Mouse (Mus musculus): Measurements from ENCODE around the gene Adcy5. TPM values are rescaled to one million over a fixed set of nuclear protein-coding genes. Genes with fewer than 3 reads are reported as not detected.

The Adcy5 gene
- total and polyA plus RNA-seq, 2 experiments from 2014 or later, result 7.0 to 57.8 TPM

DNA sequence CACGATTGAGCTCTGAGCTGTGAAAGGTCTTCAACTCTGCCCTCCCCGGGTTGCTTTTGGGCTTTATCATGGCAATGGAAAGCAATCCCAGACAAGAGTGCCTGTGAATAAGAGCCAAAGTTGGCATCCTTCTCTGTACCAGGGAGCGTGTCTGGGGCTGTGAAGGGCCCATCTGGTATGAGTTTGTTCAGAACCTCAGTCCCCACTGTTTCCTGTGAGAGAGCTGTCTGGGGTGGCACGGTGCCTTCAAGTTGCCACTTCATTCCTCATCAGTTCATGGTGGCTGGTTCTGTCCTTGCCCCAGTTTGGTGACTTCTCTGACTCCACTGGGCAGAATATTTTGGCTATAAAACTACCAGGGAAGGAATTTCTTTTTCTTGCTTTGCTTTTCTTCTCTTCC is 33.4 kb downstream of the Adcy5 start:
- ATAC-seq (peak; percentile 55; the same call in 1 of the 2 replicates), DNase-seq (no peak)
- Histone ChIP-seq H3K9me3 (ENCODE audit: low read length) (no peaks in the 10 kb centered on the region), H3K27me3 (ENCODE audit: insufficient read depth, low read length) (no peaks in the 10 kb centered on the region), H3K4me3 (ENCODE audit: low read depth, low read length) (no peak overlapping the region), H3K36me3 (ENCODE audit: insufficient read depth) (no peaks in the 10 kb centered on the region; the same call in 1 of the 2 replicates), H3K4me1 (ENCODE audit: insufficient read depth) (0 out of 2 replicates have a peak, but pooled peaks cover 3% of the 10 kb centered on the region), H3K4me2 (ENCODE audit: low read depth) (no peak overlapping the region), H3K27ac (ENCODE audit: low read depth, low read length) (no peak overlapping the region), H3K9ac (no peak overlapping the region)
- TF ChIP-seq CTCF (IDR thresholded peaks at IDR 0.05; ENCODE audit: low read depth), result no peak
- WGBS, result 57% methylated on average over 4 of the region's 4 CpGs

DNA sequence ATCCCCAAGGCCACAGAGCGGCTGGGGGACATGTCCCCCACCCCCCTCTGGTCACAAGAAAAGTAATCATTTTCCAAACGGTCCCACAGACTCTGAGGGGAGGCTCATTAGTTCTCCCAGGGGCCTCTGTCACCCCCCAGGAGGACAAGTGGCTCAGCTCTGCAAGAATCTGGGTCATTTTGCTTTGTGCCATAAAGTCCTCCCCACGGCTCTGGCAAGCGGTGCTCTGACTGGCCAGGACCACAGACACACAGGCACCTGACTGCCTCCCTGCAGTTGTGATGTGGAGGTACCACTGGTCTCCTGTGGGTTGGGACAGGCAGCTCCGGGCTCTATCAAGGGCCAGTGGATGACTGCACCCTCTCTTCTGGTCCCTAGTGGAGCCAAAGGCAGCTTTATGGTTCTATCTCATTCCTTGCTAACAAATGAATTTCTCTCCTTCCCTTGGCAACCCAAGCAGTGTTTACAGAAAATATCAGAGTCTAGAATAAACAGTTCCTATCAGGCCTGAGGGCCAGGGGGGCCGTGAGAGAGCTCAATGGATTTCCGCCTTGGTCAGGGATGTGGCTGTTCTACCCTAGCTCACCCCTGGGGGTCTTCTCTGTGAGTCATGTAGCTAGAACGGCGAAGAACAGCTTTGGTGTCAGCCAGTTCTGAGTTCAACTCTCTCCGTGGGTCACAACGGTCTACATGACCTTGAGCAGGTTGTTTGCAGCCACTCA is 34.9 kb downstream of the Adcy5 start:
- Histone ChIP-seq H3K9ac (no peak overlapping the region), H3K4me2 (ENCODE audit: low read depth) (no peak overlapping the region), H3K27me3 (ENCODE audit: insufficient read depth, low read length) (no peaks in the 10 kb centered on the region), H3K4me1 (ENCODE audit: insufficient read depth) (0 out of 2 replicates have a peak, but pooled peaks cover 3% of the 10 kb centered on the region), H3K4me3 (ENCODE audit: low read depth, low read length) (no peak overlapping the region), H3K27ac (ENCODE audit: low read depth, low read length) (no peak overlapping the region), H3K9me3 (ENCODE audit: low read length) (no peaks in the 10 kb centered on the region), H3K36me3 (ENCODE audit: insufficient read depth) (no peaks in the 10 kb centered on the region; the same call in 1 of the 2 replicates)
- TF ChIP-seq CTCF (IDR thresholded peaks at IDR 0.05; ENCODE audit: low read depth), result no peak
- DNase-seq, result no peak
- peak; percentile 26; the same call in 1 of the 2 replicates for ATAC-seq
- 81% methylated on average over 11 of the region's 11 CpGs for WGBS

DNA sequence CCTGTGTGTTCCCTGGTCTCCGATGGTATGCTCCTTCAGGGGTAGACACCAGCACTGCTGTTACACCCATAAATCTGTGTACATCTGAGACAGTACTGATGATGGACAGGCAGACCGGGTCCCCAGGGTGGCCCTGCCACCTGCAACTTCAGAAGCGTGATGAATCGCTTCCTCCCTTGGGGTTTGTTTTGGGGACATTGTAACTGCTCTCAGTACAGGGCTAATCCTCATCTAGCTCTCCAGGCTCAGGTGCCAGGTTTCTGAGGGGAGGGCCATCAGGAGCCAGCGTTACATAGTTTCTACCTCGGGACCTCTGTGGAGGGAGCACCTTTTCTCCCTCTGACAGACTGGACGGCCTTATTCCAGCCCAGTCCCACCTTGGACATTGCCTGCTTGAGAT is 36.1 kb downstream of the Adcy5 start:
- Histone ChIP-seq H3K9me3 (ENCODE audit: low read length) (no peaks in the 10 kb centered on the region), H3K27ac (ENCODE audit: low read depth, low read length) (no peak overlapping the region), H3K4me1 (ENCODE audit: insufficient read depth) (0 out of 2 replicates have a peak, but pooled peaks cover 3% of the 10 kb centered on the region), H3K9ac (no peak overlapping the region), H3K36me3 (ENCODE audit: insufficient read depth) (no peaks in the 10 kb centered on the region), H3K4me2 (ENCODE audit: low read depth) (no peak overlapping the region), H3K27me3 (ENCODE audit: insufficient read depth, low read length) (no peaks in the 10 kb centered on the region), H3K4me3 (ENCODE audit: low read depth, low read length) (no peak overlapping the region)
- no peak for DNase-seq
- WGBS, result 83% methylated on average over 7 of the region's 7 CpGs
- ATAC-seq, result no peak
- no peak for TF ChIP-seq CTCF (IDR thresholded peaks at IDR 0.05; ENCODE audit: low read depth)

DNA sequence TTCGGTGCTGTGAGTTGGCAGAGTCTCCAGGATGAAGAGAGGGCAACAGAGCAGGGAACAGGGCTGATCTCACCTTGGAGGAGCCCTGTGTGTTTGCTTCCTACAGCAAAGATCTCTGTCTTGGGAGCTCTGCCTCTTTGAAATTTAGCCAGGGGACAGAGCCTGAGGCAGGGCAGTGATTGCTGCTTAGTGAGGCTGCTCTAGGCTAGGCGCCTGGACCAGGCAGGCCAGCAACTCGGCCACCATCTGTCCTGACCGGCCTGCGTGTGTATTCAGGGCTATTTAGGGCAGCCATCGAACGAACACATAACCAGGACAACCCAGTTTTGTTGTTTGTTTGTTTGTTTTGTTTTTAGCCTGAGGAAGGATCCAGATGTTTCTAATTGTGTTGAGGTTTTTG is 36.6 kb downstream of the Adcy5 start:
- no peak for DNase-seq
- Histone ChIP-seq H3K27me3 (ENCODE audit: insufficient read depth, low read length) (no peaks in the 10 kb centered on the region), H3K36me3 (ENCODE audit: insufficient read depth) (no peaks in the 10 kb centered on the region), H3K9me3 (ENCODE audit: low read length) (no peaks in the 10 kb centered on the region), H3K4me1 (ENCODE audit: insufficient read depth) (0 out of 2 replicates have a peak, but pooled peaks cover 3% of the 10 kb centered on the region), H3K9ac (no peak overlapping the region), H3K4me3 (ENCODE audit: low read depth, low read length) (no peak overlapping the region), H3K4me2 (ENCODE audit: low read depth) (no peak overlapping the region), H3K27ac (ENCODE audit: low read depth, low read length) (no peak overlapping the region)
- 72% methylated on average over 7 of the region's 7 CpGs for WGBS
- TF ChIP-seq CTCF (IDR thresholded peaks at IDR 0.05; ENCODE audit: low read depth), result no peak
- ATAC-seq, result no peak

DNA sequence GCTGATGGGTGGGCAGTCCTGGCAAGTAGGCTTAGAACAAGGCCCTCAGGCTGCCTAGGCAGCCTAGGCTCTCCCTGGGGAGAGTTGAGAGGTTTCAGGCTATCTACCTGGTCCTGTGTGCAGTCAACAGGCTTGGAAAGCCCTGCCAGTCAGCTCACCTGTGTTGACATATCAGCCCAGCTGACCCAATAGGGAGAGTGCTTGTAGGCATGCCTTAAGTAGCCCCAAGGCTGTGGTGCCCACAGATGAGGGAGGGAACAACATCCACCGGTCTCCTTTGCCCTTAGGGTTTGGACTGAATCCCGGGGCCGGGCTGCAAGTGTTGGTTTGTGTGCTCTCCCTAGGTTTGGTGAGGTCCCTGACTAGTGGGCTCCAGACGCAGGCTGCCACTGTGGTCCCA is 37.8 kb downstream of the Adcy5 start:
- Histone ChIP-seq H3K27ac (ENCODE audit: low read depth, low read length) (no peak overlapping the region), H3K4me1 (ENCODE audit: insufficient read depth) (0 out of 2 replicates have a peak, but pooled peaks cover 3% of the 10 kb centered on the region), H3K36me3 (ENCODE audit: insufficient read depth) (no peaks in the 10 kb centered on the region), H3K4me3 (ENCODE audit: low read depth, low read length) (no peak overlapping the region), H3K27me3 (ENCODE audit: insufficient read depth, low read length) (no peaks in the 10 kb centered on the region), H3K9me3 (ENCODE audit: low read length) (no peaks in the 10 kb centered on the region), H3K9ac (no peak overlapping the region), H3K4me2 (ENCODE audit: low read depth) (no peak overlapping the region)
- no peak for TF ChIP-seq CTCF (IDR thresholded peaks at IDR 0.05; ENCODE audit: low read depth)
- 76% methylated on average over 4 of the region's 4 CpGs for WGBS
- DNase-seq (no peak), ATAC-seq (no peak)

DNA sequence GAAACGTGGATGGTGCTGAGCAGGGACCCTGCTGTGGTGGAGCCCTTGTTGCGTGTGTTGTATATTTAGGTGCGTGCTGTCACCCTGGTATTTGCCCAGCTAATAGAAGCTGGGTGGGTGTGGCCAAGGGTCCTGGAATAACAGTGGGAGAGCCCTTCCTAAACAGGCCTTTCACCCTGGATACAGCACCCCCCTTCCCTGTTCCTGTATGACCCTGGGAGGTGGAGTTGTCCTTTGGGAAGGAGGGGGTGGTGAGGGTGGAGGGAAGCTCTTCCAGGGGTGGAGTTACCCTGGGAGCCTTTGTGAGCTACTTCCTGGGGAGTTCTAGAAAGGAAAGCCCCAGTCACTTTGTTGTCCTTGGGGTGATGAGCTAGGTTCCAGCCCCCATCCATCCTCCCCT is 38.7 kb downstream of the Adcy5 start:
- DNase-seq (no peak), ATAC-seq (no peak)
- Histone ChIP-seq H3K27ac (ENCODE audit: low read depth, low read length) (no peak overlapping the region), H3K9me3 (ENCODE audit: low read length) (no peaks in the 10 kb centered on the region), H3K4me2 (ENCODE audit: low read depth) (no peak overlapping the region), H3K9ac (no peak overlapping the region), H3K36me3 (ENCODE audit: insufficient read depth) (no peaks in the 10 kb centered on the region), H3K27me3 (ENCODE audit: insufficient read depth, low read length) (no peaks in the 10 kb centered on the region), H3K4me3 (ENCODE audit: low read depth, low read length) (no peak overlapping the region), H3K4me1 (ENCODE audit: insufficient read depth) (0 out of 2 replicates have a peak, but pooled peaks cover 3% of the 10 kb centered on the region)
- 60% methylated on average over 3 of the region's 3 CpGs for WGBS
- TF ChIP-seq CTCF (IDR thresholded peaks at IDR 0.05; ENCODE audit: low read depth), result no peak

DNA sequence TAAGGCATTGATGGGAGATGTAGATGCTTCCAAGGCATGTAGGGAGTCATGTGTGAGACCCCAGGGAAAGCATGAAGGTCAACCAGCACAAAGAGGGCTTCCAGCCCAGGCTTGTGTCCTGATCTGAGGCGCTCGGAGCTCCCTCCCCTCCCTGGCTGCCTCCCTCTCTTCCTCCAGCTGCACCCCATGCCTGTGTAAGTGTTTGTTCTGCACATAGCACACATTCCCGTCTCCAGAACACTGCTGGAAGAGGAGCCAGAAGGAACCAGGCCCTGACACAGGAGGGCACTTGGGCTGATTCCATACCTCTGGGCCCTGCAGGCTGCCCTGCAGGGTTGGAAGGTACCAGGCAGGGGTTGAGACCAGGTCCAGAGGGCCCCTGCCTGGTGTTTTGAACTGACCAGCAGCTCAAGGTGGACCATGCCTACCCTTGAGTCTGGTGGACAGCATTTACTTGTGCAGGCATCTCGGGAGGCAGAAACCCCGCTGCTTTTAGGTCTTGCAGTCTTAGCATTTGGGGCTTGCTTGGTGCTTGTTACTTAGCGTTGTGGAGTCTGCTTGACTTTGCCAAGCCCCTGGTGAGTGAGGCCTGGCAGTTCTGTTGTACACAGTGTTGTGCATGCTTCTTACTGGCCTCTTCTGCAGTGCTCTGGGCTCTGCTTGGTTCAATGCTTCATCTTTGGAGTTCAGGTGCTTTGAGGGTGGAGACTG is 45.2 kb downstream of the Adcy5 start:
- H3K27me3 ChIP-seq (ENCODE audit: insufficient read depth, low read length), result no peaks in the 10 kb centered on the region
- no peaks in the 10 kb centered on the region for H3K36me3 ChIP-seq (ENCODE audit: insufficient read depth)
- no peaks in the 10 kb centered on the region for H3K4me1 ChIP-seq (ENCODE audit: insufficient read depth)
- H3K4me2 ChIP-seq (ENCODE audit: low read depth), result no peak overlapping the region
- H3K4me3 ChIP-seq (ENCODE audit: low read depth, low read length), result no peak overlapping the region
- no peak for ATAC-seq
- no peak overlapping the region for H3K9ac ChIP-seq
- TF ChIP-seq CTCF (IDR thresholded peaks at IDR 0.05; ENCODE audit: low read depth), result no peak
- H3K27ac ChIP-seq (ENCODE audit: low read depth, low read length), result no peak overlapping the region
- no peaks in the 10 kb centered on the region for H3K9me3 ChIP-seq (ENCODE audit: low read length)
- DNase-seq, result no peak
- WGBS, result 71% methylated on average over 6 of the region's 6 CpGs
